Mouse (Mus musculus) right cerebral cortex, postnatal 25 days (tissue): ENCODE data around the gene Pwwp2a.
A peak's percentile ranks its signal among the peaks of the same experiment; 100 is the strongest.

ENCODE experiments used
- DNase-seq: peaks from one replicate; pipeline ENCODE4 v3.0.0; 2022

Pwwp2a gene

DNA sequence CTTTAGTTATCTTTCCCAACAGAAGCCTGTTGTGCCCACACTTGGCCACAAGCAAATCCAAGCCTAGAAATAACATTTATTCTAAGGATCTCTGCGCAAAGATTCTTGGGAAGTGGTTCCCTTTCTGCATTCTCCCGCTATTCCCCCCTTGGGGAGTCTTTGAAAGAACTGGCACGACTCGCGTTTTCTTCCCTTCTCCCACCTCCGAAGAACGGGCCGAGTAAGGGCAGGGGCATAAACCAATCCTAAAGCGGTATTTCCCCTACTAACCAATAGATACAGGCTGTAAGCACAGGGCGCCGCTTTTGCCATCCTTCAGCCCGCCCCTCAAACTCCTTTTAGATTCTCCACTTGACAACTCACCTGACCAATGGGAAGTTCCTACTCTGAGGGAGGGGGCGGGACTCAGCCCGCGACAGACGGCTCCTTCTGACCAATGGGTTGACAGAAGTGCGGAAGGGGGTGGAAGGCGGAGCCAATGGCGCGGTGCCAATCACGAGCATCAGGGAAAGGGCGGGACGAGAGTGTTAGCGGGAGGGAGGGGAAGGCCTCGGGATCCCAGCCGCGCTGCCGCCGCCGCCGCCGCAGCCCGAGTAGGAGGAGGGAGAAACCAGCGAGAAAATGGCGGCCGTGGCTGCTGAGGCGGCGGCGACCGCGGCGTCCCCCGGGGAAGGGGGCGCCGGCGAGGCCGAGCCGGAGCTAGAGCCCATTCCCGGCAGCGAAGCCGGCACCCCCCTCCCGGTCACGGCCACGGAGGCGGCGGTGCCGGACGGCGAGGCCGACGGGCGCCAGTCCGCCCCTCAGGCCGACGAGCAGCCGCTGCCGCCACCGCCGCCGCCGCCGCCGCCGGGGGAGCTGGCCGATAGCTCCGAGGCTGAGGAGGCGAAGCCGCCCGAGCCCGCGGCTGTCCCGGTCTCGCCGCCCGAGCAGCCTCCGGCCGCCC lies at the start of gene Pwwp2a:
Pwwp2a (plus strand) TSS at position 527 of the 943 bp plus-strand sequence.
- peak; percentile 99 for DNase-seq

DNA sequence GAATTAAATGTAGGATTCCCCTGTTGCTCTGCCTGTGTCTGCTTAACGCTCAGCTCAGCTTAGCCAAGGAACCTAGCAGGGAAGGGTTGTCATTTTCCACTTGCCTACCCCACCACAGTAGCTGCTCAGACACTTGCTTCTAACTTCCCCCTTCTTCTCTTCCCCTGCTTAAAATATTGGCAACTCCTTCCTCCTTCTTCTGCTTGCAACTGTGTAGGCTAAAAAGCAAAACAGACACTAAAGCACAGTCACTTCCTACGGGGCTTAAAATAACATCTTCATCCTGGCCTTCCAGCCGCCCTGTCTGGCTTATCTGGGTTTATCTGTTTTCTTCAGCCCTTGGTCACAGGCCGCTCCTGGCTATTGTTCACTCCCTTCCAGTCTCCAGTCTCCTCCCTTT lies 49.2 kb upstream of the Pwwp2a start:
- peak; percentile 35 for DNase-seq

DNA sequence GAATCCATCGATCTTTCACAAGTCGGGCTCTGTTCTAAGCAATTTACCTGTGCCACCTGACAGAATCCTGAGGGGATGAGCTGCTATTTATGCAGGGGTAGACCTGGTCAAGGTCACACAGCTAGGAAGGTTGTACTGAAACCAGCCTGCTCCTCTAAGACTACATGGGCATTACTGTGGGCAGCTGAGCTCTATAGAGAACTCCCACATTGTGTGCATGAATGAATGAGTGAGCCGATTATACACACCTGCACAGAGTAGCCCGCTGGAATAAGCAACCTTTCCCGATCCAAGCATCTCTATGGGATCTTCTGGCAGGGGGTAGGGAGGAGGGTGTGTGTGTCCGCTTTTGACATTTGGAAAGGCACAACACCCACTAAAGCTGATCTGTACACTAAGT lies 48.6 kb upstream of the Pwwp2a start:
- no peak for DNase-seq

DNA sequence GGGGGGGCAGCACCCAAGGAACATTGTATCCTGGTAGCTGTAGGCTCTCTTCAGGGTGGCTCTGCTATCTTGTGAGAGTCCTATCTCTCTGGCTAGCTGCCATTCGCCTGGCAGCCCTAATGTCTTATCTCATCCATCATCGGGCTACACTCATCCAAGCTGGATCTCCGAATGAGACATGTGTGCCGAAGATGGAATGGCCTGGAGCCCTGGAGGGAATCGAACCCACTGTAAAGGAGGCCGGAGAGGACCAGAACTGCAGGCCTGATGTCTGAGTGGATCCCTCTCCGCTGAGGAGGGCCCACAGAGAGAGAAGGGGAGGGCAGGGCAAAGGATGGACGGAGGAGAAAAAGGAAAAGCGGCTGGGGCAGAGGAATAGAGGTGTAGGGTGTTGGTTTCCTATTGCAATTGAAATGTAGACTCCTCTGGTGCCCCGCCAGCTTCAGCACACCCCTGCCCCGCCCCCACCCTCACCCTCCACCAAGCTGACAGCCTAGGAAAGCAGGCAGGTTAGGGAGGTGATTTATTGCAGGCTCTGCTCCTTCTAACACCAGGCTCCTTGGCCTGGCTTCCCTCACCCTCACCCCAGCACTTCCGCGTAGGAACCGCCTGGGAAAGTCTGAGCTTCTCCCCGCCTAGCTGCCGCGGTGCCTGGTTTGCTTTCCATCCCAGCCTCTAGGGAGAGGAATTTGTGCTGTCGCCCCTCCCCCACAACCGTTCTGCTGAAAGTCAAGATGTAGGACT lies 48.0 kb upstream of the Pwwp2a start:
- DNase-seq = peak; percentile 31

DNA sequence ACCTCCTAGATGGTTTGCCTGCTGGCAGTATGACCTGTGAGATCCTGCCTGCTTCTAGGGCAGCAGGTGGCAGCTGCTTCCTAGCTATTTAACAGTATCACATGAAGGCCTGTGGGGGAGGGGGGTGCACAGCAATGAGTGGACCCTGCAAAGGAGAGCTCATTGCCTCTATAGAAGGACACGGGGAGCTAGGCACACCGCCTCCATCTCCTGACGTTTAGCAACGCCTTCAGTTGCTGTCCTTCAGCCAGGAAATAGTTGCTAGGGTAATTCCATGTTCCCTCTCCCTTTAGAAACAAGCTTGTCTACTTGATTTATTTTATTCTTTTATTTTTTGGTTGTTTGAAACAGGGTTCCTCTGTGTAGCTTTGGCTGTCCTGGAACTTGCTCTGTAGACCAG lies 45.0 kb upstream of the Pwwp2a start:
- DNase-seq = peak; percentile 22

DNA sequence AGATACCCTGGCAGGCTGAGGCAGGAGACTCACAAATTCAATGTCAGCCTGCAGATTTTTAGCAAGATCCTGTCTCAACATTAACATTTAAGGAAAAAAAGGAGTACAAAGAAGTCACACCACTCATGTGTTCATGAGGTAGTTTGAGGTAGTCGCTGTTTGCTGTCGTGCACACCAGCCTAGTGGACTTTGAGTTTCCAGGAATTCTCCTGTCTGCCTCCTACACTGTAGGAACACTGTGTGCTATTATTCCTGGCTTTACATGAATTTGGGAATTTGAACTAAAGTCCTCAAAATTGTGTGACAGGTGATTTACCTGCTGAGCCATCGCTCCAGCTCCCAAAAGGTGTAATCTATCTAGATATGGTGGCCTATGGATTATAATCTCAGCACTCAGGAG lies 43.3 kb upstream of the Pwwp2a start:
- DNase-seq = no peak

DNA sequence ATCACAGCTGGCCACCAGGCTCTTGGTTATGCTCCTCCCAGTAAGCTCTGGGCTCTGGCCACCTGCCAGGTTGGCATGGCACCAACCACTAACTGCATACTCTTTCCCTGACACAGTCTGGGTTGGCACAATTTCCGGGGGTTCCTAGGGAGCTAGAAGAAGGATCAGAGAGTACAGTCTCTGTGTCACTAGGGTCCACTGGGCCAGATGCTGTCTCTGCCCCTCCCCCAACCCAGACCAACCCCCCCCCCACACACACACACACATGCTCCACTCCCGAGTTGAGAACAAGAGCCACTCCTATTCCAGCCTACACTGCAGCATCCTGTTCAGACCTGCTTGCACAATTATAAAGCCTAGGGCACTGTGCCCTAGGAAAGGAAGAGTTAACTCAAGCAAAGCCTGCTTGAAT lies 38.6 kb upstream of the Pwwp2a start:
- peak; percentile 59 for DNase-seq

DNA sequence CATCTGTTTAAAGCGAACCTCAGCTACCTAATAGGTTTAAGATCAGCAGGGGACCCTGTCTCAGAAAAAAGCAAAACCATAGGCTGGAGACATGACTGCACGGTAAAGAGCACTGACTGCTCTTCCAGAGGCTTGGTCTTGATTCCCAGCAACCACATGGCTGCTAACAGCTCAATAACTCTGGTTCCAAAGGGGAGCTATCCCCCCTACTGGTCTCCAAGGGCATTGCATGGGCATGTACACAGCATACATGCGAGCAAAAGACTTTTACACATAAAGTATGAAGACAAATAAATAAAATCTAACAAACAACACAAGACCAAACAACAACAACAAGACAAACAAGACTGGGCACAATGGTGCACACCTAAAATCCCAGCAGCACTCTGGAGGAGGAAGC lies 36.5 kb upstream of the Pwwp2a start:
- DNase-seq = no peak

DNA sequence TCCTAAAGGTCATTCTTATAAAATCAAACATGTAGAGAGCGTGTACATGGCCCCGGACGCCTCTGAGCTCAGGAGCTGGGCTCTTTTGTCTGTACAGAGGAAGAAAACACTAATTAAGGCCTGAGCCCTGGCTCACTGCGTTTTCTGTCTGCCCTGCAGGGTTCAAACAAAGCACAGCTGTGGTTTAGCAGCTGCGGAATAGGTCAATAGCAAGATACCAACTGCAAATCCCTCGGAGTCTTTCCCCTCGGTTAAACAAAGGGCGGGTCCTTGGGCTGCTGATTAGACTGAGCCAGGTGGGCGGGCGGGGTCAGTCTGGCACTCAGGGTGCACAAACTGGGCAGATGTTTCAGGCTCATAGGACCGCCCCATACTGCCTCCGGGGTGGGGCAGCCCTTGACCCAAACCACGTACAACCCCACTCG lies 28.7 kb upstream of the Pwwp2a start:
- no peak for DNase-seq

DNA sequence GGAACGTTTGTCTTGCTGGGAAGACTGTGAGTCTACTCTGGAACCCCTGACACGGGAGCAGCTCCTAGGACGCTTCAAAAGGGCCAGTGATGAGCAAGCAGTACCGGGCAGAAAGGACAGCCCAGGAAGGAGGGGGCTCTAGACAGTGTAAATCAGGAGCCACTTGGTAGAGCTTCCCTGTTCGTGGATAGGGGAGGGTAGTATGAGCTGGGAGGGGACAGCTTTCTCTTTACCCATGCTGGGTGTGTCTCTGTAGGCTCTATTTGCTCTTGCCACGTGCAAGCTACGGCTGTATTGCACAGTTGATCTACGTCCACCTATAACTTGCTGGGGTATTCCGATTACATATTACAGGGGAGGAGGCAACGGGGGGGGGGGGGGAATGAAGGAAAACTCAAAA lies 25.3 kb upstream of the Pwwp2a start:
- no peak for DNase-seq

DNA sequence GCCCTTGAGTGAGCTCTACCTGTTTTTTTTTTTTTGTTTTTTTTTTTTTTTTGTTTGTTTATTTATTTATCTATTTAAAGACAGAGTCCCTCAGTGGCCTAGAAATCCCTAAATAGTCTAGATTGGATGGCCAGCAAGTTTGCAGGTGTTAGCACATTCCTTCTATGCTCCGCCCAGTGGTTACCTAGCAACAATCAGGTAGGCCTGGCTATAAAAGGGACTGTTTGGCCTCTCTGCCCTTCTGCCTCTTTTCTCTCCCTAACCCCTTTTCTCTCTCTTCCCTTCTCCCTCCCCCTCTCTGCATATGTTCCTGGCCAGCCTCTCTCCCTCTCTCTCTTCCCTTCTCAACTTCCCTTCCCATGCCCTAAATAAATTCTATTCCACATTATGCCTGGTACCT lies 23.8 kb upstream of the Pwwp2a start:
- DNase-seq = no peak

DNA sequence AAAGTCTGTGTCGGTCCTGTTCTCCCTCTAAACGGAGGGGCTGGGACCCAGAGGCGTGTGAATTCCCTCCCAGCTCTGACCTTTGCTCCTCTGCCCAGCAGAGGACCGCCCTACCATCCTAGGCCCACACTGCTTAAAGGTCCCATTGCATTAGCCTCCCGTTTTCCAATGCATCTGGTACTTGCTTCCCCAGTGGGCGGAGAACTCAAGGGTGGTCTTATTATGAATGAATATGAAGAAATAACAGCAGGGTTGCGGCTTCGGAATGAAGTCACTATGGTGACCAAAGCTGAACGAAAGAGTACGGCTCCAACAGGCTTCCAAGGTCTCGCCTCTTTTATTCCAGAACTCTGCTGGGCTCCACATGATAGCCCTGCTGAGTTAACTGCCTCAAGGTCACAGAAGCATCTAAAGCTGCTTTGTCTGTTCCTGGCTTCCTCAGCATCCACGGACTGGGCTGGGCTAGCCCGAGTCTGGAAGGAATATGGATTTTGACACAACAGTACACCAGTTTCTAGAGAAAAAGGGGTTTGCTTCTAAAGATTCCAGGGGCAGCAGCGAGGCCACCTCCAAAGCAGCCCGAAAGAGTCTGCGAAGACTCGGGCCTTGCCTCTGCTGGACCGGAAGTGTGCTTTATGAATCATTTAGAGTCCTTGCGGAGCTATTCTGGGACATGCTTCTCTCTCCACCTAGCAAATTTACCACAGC lies 14.6 kb upstream of the Pwwp2a start:
- DNase-seq = no peak

DNA sequence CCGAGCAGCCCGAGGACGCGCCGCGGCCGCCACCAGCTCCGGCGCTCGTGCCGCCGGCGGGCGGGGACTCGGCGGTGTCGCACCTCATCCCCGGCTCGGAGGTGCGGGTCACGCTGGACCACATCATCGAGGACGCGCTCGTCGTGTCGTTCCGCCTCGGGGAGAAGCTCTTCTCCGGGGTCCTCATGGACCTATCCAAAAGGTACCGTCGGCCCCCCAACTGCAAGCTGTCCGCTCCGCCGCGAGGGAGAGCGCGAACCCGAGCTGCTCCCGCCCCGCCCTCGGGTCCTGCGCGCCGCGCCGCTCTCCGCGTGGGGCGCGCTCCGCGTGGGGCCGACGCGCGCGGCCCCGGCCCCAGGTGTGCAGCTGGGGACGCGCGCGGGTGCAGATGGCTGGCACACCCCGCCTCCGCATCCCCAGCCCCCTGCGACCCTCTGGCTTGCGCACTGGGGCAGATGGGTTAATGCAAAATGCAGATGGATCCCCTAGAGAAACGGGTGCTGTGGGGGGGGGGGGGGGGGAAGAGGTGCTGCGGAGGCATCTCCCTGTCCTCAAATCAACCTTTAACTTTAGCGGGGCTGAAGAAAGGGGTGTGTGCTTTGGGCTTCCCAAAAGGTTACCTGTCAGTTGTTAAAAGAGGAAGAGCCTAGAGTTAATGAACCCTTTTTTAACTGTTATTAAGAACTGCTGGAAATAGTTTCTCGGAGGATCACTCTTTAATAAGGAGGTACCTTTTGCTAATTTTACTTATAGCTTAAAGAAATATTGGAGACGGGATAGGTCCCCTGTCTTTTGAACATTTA lies 818 bp downstream of the Pwwp2a start:
- peak; percentile 61 for DNase-seq

DNA sequence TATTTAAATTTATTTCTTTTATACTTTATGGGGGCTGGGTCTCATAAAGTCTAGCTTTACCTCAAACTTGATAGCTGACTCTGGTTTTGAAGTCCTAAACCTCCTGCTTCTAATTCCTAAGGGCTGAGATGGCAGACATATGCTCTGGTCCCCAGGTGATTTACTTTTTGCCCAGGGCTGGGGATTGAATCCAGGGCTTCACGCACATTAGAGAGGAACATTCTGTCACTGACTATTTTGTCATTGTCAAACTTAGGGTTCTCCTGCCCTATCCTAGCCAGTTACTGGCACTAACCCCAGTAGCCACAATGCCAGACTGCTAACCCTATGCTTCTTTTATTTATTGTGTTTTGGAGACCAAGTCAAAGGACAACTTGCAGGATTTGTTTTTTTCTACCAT lies 7.1 kb downstream of the Pwwp2a start:
- DNase-seq = no peak

DNA sequence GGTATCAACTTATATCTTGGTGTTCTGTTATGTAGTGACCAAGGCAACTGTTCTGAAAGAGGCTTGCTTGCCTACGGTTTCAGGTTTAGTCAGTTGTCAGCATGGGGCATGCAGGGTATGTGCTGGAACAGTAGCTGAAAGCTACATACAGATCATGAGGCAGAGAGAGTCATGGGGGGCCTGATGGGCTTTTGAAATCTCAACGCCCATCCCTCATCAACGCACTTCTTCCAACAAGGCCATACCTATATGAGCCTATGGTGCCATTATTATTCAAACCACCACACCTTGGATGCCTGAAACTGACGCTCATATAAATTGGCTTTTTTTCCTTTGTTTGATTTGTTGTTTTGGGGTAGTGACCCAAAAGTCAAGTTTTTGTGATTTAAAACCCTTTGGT lies 14.8 kb downstream of the Pwwp2a start:
- no peak for DNase-seq

DNA sequence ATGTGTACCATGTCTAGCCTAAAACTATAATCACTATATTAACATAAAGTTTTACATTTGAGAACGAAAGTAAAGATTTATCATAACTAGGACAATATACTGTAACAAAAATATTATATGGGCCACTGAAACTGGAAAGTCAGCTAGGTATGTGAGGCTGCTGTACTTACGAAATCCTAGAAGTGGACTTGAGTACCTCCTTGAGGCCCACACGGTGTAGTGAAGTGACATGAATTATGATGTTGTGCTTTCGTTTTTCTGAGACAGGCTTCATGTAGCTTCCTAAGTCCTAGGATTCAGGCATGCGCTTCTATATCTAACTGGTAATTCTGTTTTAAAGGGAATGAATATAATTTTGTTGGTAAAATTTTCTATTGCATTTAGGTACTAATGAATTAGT lies 16.8 kb downstream of the Pwwp2a start:
- no peak for DNase-seq

DNA sequence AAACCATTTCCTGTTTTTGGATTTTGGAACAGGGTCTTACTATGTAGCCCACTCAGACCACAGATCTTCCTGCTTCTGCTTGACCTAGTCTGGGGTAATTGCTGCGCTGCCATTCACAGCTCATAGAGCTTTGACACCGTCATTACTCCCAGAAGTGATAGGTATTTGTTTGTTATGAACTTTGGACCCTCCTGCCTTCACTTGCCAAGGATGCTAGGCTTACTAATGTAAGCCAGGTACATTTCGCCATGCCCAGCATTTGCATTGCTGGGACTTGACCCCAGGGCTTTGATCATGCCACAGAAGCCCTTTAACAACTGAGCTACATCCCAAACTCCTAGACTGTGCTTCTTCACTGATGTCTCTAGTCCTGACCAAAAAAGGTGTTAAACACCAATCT lies 18.5 kb downstream of the Pwwp2a start:
- DNase-seq = no peak

DNA sequence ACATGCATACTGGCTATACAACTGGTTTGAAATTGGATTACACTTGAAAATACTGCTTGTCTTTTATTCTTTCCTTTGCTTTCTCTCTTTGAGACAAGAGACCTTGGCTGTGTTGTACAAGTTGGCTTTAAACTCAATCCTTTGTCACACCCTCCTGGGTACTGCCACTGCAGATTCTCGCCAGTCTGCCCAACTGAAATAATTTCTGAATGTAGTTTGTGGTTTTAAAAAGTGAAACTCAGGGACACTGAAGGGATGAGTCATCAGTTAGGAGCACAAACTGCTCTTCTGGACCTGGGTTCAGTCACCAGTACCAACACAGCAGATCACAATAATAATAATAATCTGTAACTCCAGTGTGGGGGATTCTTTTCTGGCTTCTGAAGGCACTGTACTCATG lies 21.8 kb downstream of the Pwwp2a start:
- DNase-seq = no peak

DNA sequence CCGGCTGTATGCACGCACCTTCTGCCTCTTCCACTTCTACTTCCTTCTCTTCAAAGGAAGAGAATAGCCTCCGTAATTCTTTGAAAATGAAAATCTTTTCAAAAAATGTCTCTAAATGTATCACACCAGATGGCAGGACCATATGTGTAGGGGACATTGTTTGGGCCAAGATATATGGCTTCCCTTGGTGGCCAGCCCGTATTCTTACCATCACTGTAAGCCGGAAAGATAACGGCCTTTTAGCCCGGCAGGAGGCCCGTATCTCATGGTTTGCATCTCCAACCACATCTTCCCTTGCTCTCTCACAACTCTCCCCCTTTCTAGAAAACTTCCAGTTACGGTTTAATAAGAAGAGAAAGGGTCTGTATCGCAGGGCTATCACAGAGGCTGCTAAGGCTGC lies 24.0 kb downstream of the Pwwp2a start:
- no peak for DNase-seq

DNA sequence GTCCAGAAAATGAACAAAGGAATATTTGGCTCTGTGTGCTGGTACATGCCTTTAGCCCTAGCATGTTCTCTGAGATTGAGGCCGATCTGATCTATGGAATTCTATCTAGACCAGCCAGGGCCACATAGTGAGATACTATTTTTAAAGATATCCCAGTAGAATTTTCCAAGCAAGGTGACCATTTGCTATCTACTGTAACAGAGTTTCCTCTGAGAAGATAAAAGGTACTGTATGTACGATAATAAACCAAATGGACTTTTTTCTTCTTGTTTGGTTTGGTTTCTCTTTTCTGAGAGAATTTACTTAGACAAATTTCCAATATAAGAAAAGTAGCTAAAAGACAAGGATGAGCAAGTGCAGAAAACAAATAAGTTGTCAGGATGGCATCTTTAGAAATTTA lies 26.6 kb downstream of the Pwwp2a start:
- no peak for DNase-seq

DNA sequence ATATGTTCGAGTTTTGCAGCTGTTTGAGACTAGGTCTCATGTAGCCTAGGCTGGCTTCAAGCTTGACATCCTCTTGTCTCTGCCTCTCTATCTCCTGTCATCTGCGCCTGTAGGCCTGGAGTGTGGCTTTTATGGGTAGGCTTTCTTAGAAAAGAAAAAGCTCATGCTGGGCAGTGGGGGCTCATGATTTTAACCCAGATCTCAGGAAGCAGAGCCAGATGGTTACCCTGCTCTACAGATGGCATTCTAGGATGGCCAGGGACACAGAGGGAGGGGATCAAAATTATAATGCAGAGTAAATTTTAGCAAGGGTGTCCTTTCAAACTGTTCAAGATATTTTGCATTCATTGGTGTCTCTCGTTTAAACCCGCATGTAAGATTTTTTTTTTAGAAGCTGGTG lies 30.4 kb downstream of the Pwwp2a start:
- no peak for DNase-seq

DNA sequence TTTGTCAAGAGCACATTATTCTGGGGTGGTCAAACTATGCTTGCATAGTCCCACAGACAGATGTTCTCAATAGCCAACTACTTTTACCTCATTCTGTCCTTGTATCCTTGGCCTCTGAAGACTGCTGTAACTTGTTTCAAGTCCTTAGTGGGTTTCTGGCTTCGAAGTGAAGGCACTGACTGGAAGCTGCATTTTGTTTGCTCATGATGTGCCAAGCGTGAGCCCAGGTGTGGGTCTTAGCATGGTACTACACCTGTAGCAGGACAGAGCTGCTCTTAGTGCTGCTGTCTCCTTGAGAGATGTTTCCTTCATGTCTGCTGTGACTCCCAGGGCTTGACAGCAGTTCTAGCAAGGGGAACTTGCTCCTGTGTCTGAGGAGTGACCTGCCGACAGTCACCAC lies 41.6 kb downstream of the Pwwp2a start:
- DNase-seq = no peak

DNA sequence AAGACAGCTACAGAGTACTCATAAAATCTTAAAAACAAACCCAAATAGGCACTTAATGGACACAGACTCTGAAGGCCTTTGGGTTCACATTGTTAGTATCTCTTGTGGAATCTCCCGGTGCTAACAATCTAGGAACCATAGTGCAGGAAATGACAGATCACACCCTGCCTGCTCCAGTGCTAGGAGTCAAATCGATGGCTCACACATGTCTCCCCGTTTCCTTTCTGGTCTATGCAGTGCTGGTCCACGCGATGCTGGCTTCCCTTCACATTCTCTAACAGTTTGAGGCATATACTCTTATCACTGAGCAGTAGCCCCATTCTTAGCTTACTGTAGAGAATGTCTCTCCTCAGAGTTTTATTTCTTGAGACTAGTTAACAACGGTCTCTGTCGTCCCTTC lies 46.0 kb downstream of the Pwwp2a start:
- no peak for DNase-seq
